Mouse (Mus musculus): Measurements from ENCODE around the gene Olfr716. TPM values are rescaled to one million over a fixed set of nuclear protein-coding genes. Genes with fewer than 3 reads are reported as not detected.

Olfr716 gene
- total RNA-seq (2023; ENCODE audit: inconsistent age): not detected in 4 replicates

DNA sequence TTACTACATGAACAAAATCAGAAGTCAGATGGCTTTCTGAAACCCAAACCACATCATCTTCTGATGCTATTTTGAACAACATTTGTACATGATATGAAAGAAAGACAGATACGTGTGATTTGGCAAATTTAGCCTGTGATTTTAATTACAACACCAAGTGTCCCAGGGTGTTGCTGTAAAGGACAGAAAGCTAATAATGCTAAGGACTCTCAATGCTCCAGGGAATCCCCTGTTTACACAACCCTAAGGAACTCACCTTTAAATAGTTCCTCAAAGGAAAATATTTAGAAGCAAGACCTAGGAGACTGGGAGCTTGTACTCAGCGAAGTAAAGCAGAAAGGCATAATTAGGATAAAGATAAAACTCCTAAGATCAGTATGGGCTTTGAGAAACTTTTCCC lies at the start of gene Olfr716:
Gene Olfr716, plus strand, starts transcription at position 301 of the 400 bp plus-strand sequence.

DNA sequence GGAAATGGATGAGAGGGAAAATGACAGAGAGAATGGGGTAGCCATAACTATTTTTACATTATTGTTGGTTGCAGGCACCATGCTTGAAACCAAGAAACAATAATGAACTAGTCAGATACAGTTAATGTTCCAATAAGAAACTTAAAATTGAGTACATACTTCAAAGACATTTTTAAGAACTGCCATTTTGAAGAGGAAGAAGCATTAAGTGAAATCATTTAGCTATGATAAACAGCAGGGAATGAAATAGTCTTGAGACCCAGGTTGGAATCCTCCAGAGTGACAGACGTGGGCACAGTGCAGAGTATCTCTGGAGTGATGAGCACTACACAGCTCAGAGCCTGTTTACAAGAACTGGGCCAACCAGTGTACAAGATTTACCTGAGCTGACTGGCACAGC lies 45.2 kb upstream of the Olfr716 start, which contains the start of gene Olfr17:
Gene Olfr17, plus strand, starts transcription at position 301 of the 400 bp plus-strand sequence.

DNA sequence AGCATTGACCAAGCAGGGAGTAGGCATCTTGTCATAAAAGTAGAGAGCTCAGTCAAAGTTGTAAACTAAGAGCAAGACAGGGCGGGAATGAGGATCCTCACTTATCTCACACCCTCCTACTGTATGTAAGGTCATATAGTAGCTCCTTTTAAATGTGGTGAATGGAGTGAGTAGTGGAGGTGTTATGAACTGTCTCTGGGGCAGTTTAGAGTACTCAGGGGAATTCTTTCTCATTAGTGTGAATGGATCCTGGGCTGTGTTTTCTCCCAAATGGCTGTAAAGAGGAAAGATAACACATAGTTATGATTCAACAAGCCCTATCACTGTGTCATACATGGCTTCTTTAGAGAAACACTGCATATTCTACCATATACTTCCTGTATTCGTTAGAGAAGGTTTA lies 27.9 kb upstream of the Olfr716 start, which contains the start of gene Olfr715b:
Gene Olfr715b, minus strand, starts transcription at position 101 of the 400 bp plus-strand sequence.

GRCm38 (mm10) chr7:107130983-107131382 lies 7.1 kb upstream of the Olfr716 start, which contains the start of gene Olfr715:
Olfr715 (minus strand) TSS chr7:107131083.

GRCm38 (mm10) chr7:107166690-107167089 lies 28.6 kb downstream of the Olfr716 start, which contains the start of gene Nlrp14:
Nlrp14 (plus strand) TSS chr7:107166990.

Other genes with a start within 250 kb of the Olfr716 start
- not detected in 4 replicates for gene Olfr707, start 237.1 kb upstream of the Olfr716 start, total RNA-seq (2023; ENCODE audit: inconsistent age)
- gene Olfr1532-ps1, start 230.3 kb upstream of the Olfr716 start, total RNA-seq (2023; ENCODE audit: inconsistent age): not detected in 4 replicates
- 0.12 TPM in 1 of 4 replicates, not detected in the others for gene Olfr709-ps1, start 206.1 kb upstream of the Olfr716 start, total RNA-seq (2023; ENCODE audit: inconsistent age)
- not detected in 4 replicates for gene Olfr710, start 190.0 kb upstream of the Olfr716 start, total RNA-seq (2023; ENCODE audit: inconsistent age)
- gene Olfr6, start 174.4 kb upstream of the Olfr716 start, total RNA-seq (2023; ENCODE audit: inconsistent age): not detected in 4 replicates
- not detected in 4 replicates for gene Olfr711, start 162.9 kb upstream of the Olfr716 start, total RNA-seq (2023; ENCODE audit: inconsistent age)
- not detected in 4 replicates for gene Olfr2, start 132.3 kb upstream of the Olfr716 start, total RNA-seq (2023; ENCODE audit: inconsistent age)
- gene Olfr713, start 107.2 kb upstream of the Olfr716 start, total RNA-seq (2023; ENCODE audit: inconsistent age): not detected in 4 replicates
- not detected in 4 replicates for gene Olfr714, start 67.3 kb upstream of the Olfr716 start, total RNA-seq (2023; ENCODE audit: inconsistent age)
- not detected in 4 replicates for gene Olfr17, start 45.1 kb upstream of the Olfr716 start, total RNA-seq (2023; ENCODE audit: inconsistent age)
- not detected in 4 replicates for gene Olfr715b, start 28.0 kb upstream of the Olfr716 start, total RNA-seq (2023; ENCODE audit: inconsistent age)
- gene Olfr715, start 7.2 kb upstream of the Olfr716 start, total RNA-seq (2023; ENCODE audit: inconsistent age): not detected in 4 replicates
- not detected in 4 replicates for gene Nlrp14, start 28.7 kb downstream of the Olfr716 start, total RNA-seq (2023; ENCODE audit: inconsistent age)
- gene Rbmxl2, start 71.1 kb downstream of the Olfr716 start, total RNA-seq (2023; ENCODE audit: inconsistent age): not detected in 4 replicates
- gene Syt9, start 232.4 kb downstream of the Olfr716 start, total RNA-seq (2023; ENCODE audit: inconsistent age): not detected in 4 replicates